Mouse (Mus musculus) liver, embryonic 14.5 days (tissue): ENCODE data around the gene Pigx. TPM values are rescaled to one million over a fixed set of nuclear protein-coding genes. Genes with fewer than 3 reads are reported as not detected.

Source experiments
- ATAC-seq: fragments of 200-750 bp; cut with Nextera tagmentation; 2 replicates; pipeline ENCODE4 v1.8.0; 2017; ENCODE audit warnings: moderate number of reproducible peaks, mild to moderate bottlenecking, moderate library complexity; ENCODE audit not compliant: insufficient read depth
- DNase-seq, 3 experiments: peaks; one replicate each; pipeline ENCODE4 v3.0.0-alpha.2; 2012 to 2013; ENCODE audit warnings: low read depth in 3 of 3, low spot score in 3 of 3
- H3K27ac ChIP-seq: fragments of 300-500 bp; sonication (generic); 2 replicates; pipeline ENCODE4 v1.5.1; 2014; ENCODE audit warnings: moderate library complexity, mild to moderate bottlenecking, control low read depth, inconsistent platforms
- H3K27me3 ChIP-seq: fragments of 300-500 bp; sonication (generic); 2 replicates; pipeline ENCODE4 v1.6.1; 2014; ENCODE audit warnings: mild to moderate bottlenecking, low read length, moderate library complexity; ENCODE audit not compliant: control insufficient read depth, insufficient read depth
- H3K36me3 ChIP-seq: fragments of 300-500 bp; sonication (generic); replicated peaks from 2 replicates; pipeline ENCODE4 v1.6.1; 2014; ENCODE audit warnings: low read depth; ENCODE audit not compliant: control insufficient read depth, insufficient read depth
- H3K4me1 ChIP-seq, 2 experiments: fragments of 200-500 bp in 1 of 2; fragments of 300-500 bp in 1 of 2; sonication (generic) in 1 of 2; replicated peaks; 2 replicates each; pipeline ENCODE4 v1.6.1; 2012 to 2014; ENCODE audit warnings: antibody characterized with exemption in 1 of 2, inconsistent platforms in 1 of 2, low read length in 1 of 2; ENCODE audit not compliant: control insufficient read depth in 2 of 2, insufficient read depth in 2 of 2
- H3K4me2 ChIP-seq: fragments of 300-500 bp; sonication (generic); 2 replicates; pipeline ENCODE4 v1.6.1; 2014; ENCODE audit warnings: low read depth, mild to moderate bottlenecking, control low read depth, moderate library complexity
- H3K4me3 ChIP-seq, 2 experiments: fragments of 200-500 bp in 1 of 2; fragments of 300-500 bp in 1 of 2; sonication (generic) in 1 of 2; 2 replicates each; pipeline ENCODE4 v1.5.1; 2012 to 2014; ENCODE audit warnings: low read depth in 2 of 2, low read length in 2 of 2, mild to moderate bottlenecking in 2 of 2, control low read depth in 1 of 2, inconsistent platforms in 1 of 2, moderate library complexity in 1 of 2; ENCODE audit not compliant: insufficient read depth in 1 of 2
- H3K9ac ChIP-seq: fragments of 300-500 bp; sonication (generic); replicated peaks from 2 replicates; pipeline ENCODE4 v1.6.1; 2014; ENCODE audit warnings: mild to moderate bottlenecking, control low read depth, moderate library complexity
- H3K9me3 ChIP-seq: fragments of 300-500 bp; sonication (generic); 2 replicates; pipeline ENCODE4 v1.6.1; 2016; ENCODE audit warnings: low read length, mixed read lengths; ENCODE audit not compliant: control insufficient read depth
- CTCF ChIP-seq: IDR thresholded peaks from 2 replicates; pipeline ENCODE4 v1.5.1; 2016; ENCODE audit warnings: antibody characterized with exemption, low read depth, control low read depth
- EP300 ChIP-seq: IDR thresholded peaks from 2 replicates; pipeline ENCODE4 v1.6.1; 2016; ENCODE audit warnings: antibody characterized with exemption, low read depth
- WGBS: fragments of 180-500 bp; shearing (Covaris S2); extraction: QIAGEN DNeasy Blood & Tissue Kit; methylation state at CpG from one replicate; pipeline ENCODE4 v1.1.7; 2014; ENCODE audit not compliant: insufficient replicate concordance; 5-methylcytosine and 5-hydroxymethylcytosine counted together
- polyA plus RNA-seq, 2 experiments: library from polyadenylated mRNA; depleted of rRNA in 1 of 2; stranded (reverse) in 1 of 2; unstranded in 1 of 2; fragments of >200 nt; fragmentation: Nextera tagmentation in 1 of 2; extraction: Ambion mirVana in 1 of 2; gene quantifications; 2 replicates each; pipeline versions ENCODE4 v1.2.1 to v1.2.3; 2012 to 2014

The Pigx gene
- polyA plus RNA-seq, 2 experiments = 13.2 to 25.5 TPM

DNA sequence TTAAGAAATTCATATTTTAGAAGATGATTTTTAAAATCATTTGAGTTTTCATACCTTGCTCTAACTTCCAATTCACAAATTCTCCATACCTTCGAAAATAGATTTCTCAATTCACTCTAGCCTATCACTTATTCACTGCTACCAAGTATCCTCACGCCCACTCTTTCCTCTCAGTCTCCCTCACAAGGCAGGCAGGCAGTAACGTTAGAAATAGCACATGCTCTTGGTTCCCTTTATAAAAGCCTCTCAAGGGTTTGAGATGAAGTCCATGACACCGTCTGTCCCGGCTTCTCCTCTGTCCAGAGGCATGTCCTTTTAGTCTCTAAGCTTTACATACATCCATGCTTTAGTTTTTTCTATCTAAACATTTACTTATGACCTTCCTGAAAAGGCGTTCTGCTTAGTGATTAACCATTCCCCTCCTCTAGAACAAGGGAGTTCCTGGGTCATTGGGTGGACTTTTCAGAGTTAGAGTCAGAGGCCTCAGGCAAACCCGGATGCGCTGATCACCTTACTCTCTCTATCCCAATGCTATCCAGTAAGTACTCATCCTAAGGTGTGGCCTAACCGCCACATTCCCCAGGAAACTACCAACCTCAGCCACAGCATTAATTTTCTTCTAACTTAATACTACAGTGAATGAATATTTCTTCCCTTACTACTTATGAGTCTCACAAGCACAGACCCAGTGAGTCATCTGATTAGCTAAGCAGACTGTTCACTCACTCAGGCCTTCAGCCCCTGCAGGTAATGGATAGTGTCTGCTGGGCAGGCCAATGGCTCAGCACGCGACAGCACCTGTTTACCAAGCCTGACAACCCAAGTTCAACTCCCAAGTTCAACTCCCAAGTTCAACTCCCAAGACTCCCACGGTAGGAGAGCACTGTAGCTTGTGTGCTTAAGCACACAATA is 30.9 kb downstream of the Pigx start:
- Histone ChIP-seq H3K9me3 (no peaks in the 10 kb centered on the region), H3K4me1 (peaks cover 0 to 14% of the 10 kb centered on the region in 2 experiments; a peak in 2 of 4 replicates), H3K36me3 (no peaks in the 10 kb centered on the region), H3K4me2 (no peak overlapping the region), H3K9ac (no peak overlapping the region), H3K4me3 (no peak overlapping the region), H3K27me3 (no peaks in the 10 kb centered on the region), H3K27ac (no peak overlapping the region)
- ATAC-seq (no peak), DNase-seq (no peak)
- 68% methylated on average over 12 of the region's 12 CpGs for WGBS
- TF ChIP-seq EP300 = no peak
- no peak for TF ChIP-seq CTCF

DNA sequence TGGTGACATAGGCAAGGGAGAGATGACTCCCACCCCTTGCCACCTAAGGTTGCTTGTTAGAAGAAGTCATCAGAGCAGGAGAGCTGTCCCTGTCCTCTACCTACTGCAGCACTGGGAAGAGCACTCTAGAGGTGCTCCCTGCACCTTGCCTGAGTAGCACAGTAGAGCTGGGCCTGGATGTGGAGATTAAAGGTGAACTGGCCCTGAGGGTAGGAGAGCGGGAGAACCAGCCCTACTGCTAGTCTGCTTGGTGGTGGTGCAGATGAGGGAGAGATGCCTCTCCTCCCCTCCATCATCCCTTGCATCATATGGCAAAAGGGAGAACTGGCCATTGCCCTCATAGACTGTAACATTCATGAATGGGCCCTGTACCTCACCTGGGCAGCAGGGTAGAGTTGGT is 32.6 kb downstream of the Pigx start:
- Histone ChIP-seq H3K4me2 (no peak overlapping the region), H3K4me1 (peaks cover 5 to 24% of the 10 kb centered on the region in 2 experiments), H3K4me3 (no peak overlapping the region), H3K9me3 (no peaks in the 10 kb centered on the region), H3K36me3 (no peaks in the 10 kb centered on the region), H3K27me3 (no peaks in the 10 kb centered on the region), H3K9ac (no peak overlapping the region), H3K27ac (no peak overlapping the region)
- WGBS = 94% methylated on average over 1 of the region's 1 CpGs
- no peak for DNase-seq
- ATAC-seq = no peak
- TF ChIP-seq EP300 (no peak), CTCF (no peak)

- WGBS = 56% methylated on average over 7 of the region's 7 CpGs
- peaks cover 5 to 23% of the 10 kb centered on the region in 2 experiments for H3K4me1 ChIP-seq
- DNase-seq = no peak
- no peak for ATAC-seq
- TF ChIP-seq EP300 (no peak), CTCF (no peak)
- H3K27ac ChIP-seq = no peak overlapping the region
- H3K27me3 ChIP-seq = no peaks in the 10 kb centered on the region
- H3K4me2 ChIP-seq = no peak overlapping the region
- H3K9ac ChIP-seq = no peak overlapping the region
- H3K4me3 ChIP-seq = no peak overlapping the region
- no peaks in the 10 kb centered on the region for H3K36me3 ChIP-seq
- H3K9me3 ChIP-seq = no peaks in the 10 kb centered on the region
Observed at GRCm38 (mm10) chr16:32063900-32064299, 35.6 kb downstream of the Pigx start.

DNA sequence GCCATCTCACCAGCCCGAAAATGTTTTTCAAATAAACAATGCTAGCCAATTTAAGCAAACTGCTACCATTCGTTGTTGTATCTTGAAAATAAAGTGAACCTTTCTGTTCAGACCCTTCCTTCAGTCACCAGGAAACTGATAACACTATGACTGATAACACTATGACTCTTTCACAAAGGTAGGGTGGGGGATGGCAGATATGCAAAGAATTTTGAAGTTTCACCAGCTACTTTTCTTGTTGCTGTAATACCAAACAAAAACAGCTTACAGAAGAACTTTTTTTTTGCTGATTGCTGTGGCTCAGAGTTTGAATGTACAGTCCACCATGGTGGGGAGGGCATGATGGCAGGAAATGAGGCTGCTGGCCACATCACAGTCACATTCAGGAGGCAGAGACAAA is 37.3 kb downstream of the Pigx start:
- Histone ChIP-seq H3K27me3 (no peaks in the 10 kb centered on the region), H3K9ac (no peak overlapping the region), H3K36me3 (no peaks in the 10 kb centered on the region), H3K9me3 (no peaks in the 10 kb centered on the region), H3K27ac (no peak overlapping the region), H3K4me3 (no peak overlapping the region), H3K4me2 (no peak overlapping the region; the same call in 1 of the 2 replicates), H3K4me1 (peaks cover 5 to 19% of the 10 kb centered on the region in 2 experiments)
- no peak for ATAC-seq
- DNase-seq = no peak
- WGBS = 36% methylated on average over 2 of the region's 2 CpGs
- no peak for TF ChIP-seq CTCF
- no peak for TF ChIP-seq EP300

GRCm38 (mm10) chr16:32059840-32060523 is 39.6 kb downstream of the Pigx start:
- Histone ChIP-seq H3K9me3 (no peaks in the 10 kb centered on the region), H3K27ac (no peak overlapping the region), H3K9ac (no peak overlapping the region), H3K36me3 (no peaks in the 10 kb centered on the region), H3K4me1 (peaks cover 5 to 19% of the 10 kb centered on the region in 2 experiments), H3K4me3 (no peak overlapping the region), H3K4me2 (no peak overlapping the region), H3K27me3 (no peaks in the 10 kb centered on the region)
- no peak for ATAC-seq
- DNase-seq = no peak
- TF ChIP-seq EP300 = no peak
- no peak for TF ChIP-seq CTCF
- 44% methylated on average over 6 of the region's 6 CpGs for WGBS
